Mouse (Mus musculus) C3H10T1/2 (cell line): ENCODE measurements around the gene Tbc1d1. TPM values are rescaled to one million over a fixed set of nuclear protein-coding genes. Genes with fewer than 3 reads are reported as not detected.

Source experiments
- polyA plus RNA-seq, 2 experiments: library from polyadenylated mRNA; unstranded; fragments of >200 nt; fragmentation: generic; extraction: Trizol; gene quantifications; one replicate each; pipeline ENCODE4 v1.2.1; 2012; ENCODE audit warnings: missing spikeins in 2 of 2

Gene Tbc1d1
- 10 to 100 TPM in 1 of 2 experiments, 1 to 10 TPM in 1; 5.4 to 15.6 TPM for polyA plus RNA-seq

DNA sequence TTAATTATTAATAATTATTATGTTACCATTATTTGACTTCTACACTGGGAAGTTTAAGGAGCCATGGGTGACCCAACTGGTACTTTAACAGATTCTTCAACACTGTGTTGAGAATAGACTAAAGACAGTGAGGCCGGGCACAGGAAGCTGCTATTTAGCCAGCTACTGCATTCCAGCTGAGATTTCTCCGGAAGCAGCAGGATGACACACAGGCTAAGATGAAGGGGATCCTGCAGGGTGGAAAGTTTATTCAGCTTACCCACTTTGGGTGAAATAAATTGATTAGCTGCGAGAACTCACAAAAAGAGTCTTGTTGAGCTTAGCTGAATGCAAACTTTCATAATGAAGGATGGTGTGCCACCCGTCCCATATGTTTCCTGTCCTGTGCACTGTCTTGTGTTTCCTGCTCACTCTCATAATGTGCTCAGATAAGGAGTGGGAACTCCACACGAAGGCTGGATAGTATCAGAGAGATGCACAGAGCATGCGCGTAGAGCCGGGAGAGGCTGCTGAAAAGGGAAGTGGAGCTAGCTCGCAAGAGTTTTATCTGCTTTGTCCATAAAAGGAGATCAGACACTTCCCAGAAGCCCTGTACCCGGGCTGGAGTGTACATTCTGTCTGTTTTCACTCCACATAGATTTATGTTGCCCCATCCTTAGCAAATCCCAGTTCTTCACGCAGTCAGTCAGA is at the start of gene Tbc1d1:
Tbc1d1 (plus strand) TSS at position 445 of the 690 bp plus-strand sequence.

Other genes with a start within 250 kb of the Tbc1d1 start
- gene Rell1, start 187.4 kb upstream of the Tbc1d1 start, polyA plus RNA-seq = 1 to 10 TPM in 1 of 2 experiments, under 1 TPM in 1; 0.71 to 6.6 TPM
- gene Pgm2, start 63.4 kb upstream of the Tbc1d1 start, polyA plus RNA-seq = 10 to 100 TPM in 1 of 2 experiments, 1 to 10 TPM in 1; 4.7 to 15.0 TPM